Mouse (Mus musculus) E14TG2a.4 (cell line): ENCODE measurements around the gene Lsm7.

Experiments
- CTCF ChIP-seq: conservative IDR thresholded peaks from 2 replicates; pipeline ENCODE4 v1.5.1; 2014; ENCODE audit warnings: low read length
- POU5F1 ChIP-seq: IDR thresholded peaks from 2 replicates; pipeline ENCODE4 v1.6.1; 2014; ENCODE audit warnings: low read length, borderline replicate concordance

GRCm38 (mm10) chr10:80904709-80905108 is 49.7 kb upstream of the Lsm7 start:
- TF ChIP-seq CTCF (no peak), POU5F1 (no peak)
